Mouse (Mus musculus): ENCODE data around the gene Ptprcap. TPM values are rescaled to one million over a fixed set of nuclear protein-coding genes. Genes with fewer than 3 reads are reported as not detected.

The Ptprcap gene
- total and polyA plus RNA-seq, 3 experiments = 67.9 to 75.7 TPM; not detected in 1

GRCm38 (mm10) chr19:4144550-4145498 is 8.6 kb upstream of the Ptprcap start:
- Histone ChIP-seq H3K27me3 (ENCODE audit: control insufficient read depth in 1 of 2, insufficient read depth in 2 of 2, low read length in 2 of 2) (no peaks in the 10 kb centered on the region; a peak in 1 of 4 replicates), H3K4me3 (ENCODE audit: control insufficient read depth in 1 of 2, insufficient read depth in 1 of 2, low read depth in 2 of 2, low read length in 2 of 2) (no peak overlapping the region), H3K9ac (ENCODE audit: control insufficient read depth, low read depth, low read length, poor library complexity, severe bottlenecking) (no peak overlapping the region), H3K79me2 (ENCODE audit: control insufficient read depth, insufficient read depth, low read length, poor library complexity) (peaks cover 8% of the 10 kb centered on the region), H3K27ac (ENCODE audit: control insufficient read depth, low read depth, low read length) (no peak overlapping the region), H3K4me1 (ENCODE audit: control insufficient read depth in 1 of 2, insufficient read depth in 2 of 2, low read length in 2 of 2) (peaks cover 5 to 13% of the 10 kb centered on the region in 2 experiments; a peak in 3 of 4 replicates), H3K36me3 (ENCODE audit: control insufficient read depth in 1 of 2, insufficient read depth in 2 of 2, low read length in 2 of 2) (peaks cover 0 to 3% of the 10 kb centered on the region in 2 experiments; a peak in 1 of 4 replicates), H3K9me3 (replicated peaks; ENCODE audit: insufficient read depth, low read length) (no peaks in the 10 kb centered on the region)
- TF ChIP-seq GABPA (IDR thresholded peaks at IDR 0.05; ENCODE audit: low read depth, low read length) (no peak), GATA1 (IDR thresholded peaks at IDR 0.05; ENCODE audit: low read depth, low read length) (no peak), CHD2 (IDR thresholded peaks at IDR 0.05; ENCODE audit: low read length) (no peak), SIN3A (IDR thresholded peaks at IDR 0.05; ENCODE audit: low read length) (no peak), KAT2A (conservative IDR thresholded peaks at IDR 0.05; ENCODE audit: low read depth, low read length) (no peak), ZMIZ1 (IDR thresholded peaks at IDR 0.05; ENCODE audit: low read depth, low read length) (no peak), NRF1 (IDR thresholded peaks at IDR 0.05; ENCODE audit: insufficient read depth, low read depth, low read length, poor library complexity, severe bottlenecking) (no peak), MAFK (IDR thresholded peaks at IDR 0.05; ENCODE audit: borderline replicate concordance, low read depth, low read length) (no peak), RCOR1 (IDR thresholded peaks at IDR 0.05; ENCODE audit: low read depth, low read length) (no peak), POLR2A (IDR thresholded peaks at IDR 0.05; ENCODE audit: control insufficient read depth in 1 of 2, insufficient read depth in 1 of 2, low read depth in 1 of 2, low read length in 2 of 2, poor library complexity in 1 of 2) (no peak), MXI1 (IDR thresholded peaks at IDR 0.05; ENCODE audit: low read depth, low read length) (no peak), BHLHE40 (IDR thresholded peaks at IDR 0.05; ENCODE audit: borderline replicate concordance, low read depth, low read length) (no peak), MAX (IDR thresholded peaks at IDR 0.05; ENCODE audit: low read length) (no peak), MYC (IDR thresholded peaks at IDR 0.05; ENCODE audit: low read depth, low read length) (no peak)
- no peak for DNase-seq (ENCODE audit: low read depth, low spot score)

- Histone ChIP-seq H3K27ac (ENCODE audit: control insufficient read depth, low read depth, low read length) (no peak overlapping the region), H3K4me3 (ENCODE audit: control insufficient read depth in 1 of 2, insufficient read depth in 1 of 2, low read depth in 2 of 2, low read length in 2 of 2) (no peak overlapping the region), H3K27me3 (ENCODE audit: control insufficient read depth in 1 of 2, insufficient read depth in 2 of 2, low read length in 2 of 2) (no peaks in the 10 kb centered on the region), H3K9me3 (replicated peaks; ENCODE audit: insufficient read depth, low read length) (no peaks in the 10 kb centered on the region), H3K9ac (ENCODE audit: control insufficient read depth, low read depth, low read length, poor library complexity, severe bottlenecking) (no peak overlapping the region), H3K36me3 (ENCODE audit: control insufficient read depth in 1 of 2, insufficient read depth in 2 of 2, low read length in 2 of 2) (peaks cover 0 to 3% of the 10 kb centered on the region in 2 experiments; a peak in 1 of 4 replicates), H3K79me2 (ENCODE audit: control insufficient read depth, insufficient read depth, low read length, poor library complexity) (peaks cover 9% of the 10 kb centered on the region), H3K4me1 (ENCODE audit: control insufficient read depth in 1 of 2, insufficient read depth in 2 of 2, low read length in 2 of 2) (peaks cover 5 to 14% of the 10 kb centered on the region in 2 experiments; a peak in 3 of 4 replicates)
- TF ChIP-seq RCOR1 (IDR thresholded peaks at IDR 0.05; ENCODE audit: low read depth, low read length) (no peak), BHLHE40 (IDR thresholded peaks at IDR 0.05; ENCODE audit: borderline replicate concordance, low read depth, low read length) (no peak), E2F4 (IDR thresholded peaks at IDR 0.05; ENCODE audit: borderline replicate concordance, low read depth, low read length) (no peak), GATA1 (IDR thresholded peaks at IDR 0.05; ENCODE audit: low read depth, low read length) (no peak), NRF1 (IDR thresholded peaks at IDR 0.05; ENCODE audit: insufficient read depth, low read depth, low read length, poor library complexity, severe bottlenecking) (no peak), TBP (IDR thresholded peaks at IDR 0.05; ENCODE audit: low read depth, low read length) (no peak), MAFK (IDR thresholded peaks at IDR 0.05; ENCODE audit: borderline replicate concordance, low read depth, low read length) (no peak), USF2 (IDR thresholded peaks at IDR 0.05; ENCODE audit: borderline replicate concordance in 1 of 2, insufficient read depth in 1 of 2, low read depth in 1 of 2, low read length in 2 of 2) (no peak), MEF2A (IDR thresholded peaks at IDR 0.05; ENCODE audit: extremely low read depth, insufficient replicate concordance, low read depth, low read length, poor library complexity, severe bottlenecking) (no peak), KAT2A (conservative IDR thresholded peaks at IDR 0.05; ENCODE audit: low read depth, low read length) (no peak), ZKSCAN1 (IDR thresholded peaks at IDR 0.05; ENCODE audit: low read depth, low read length) (no peak), TAL1 (IDR thresholded peaks at IDR 0.05; ENCODE audit: low read length) (no peak), CHD1 (IDR thresholded peaks at IDR 0.05; ENCODE audit: low read depth, low read length) (no peak), ZMIZ1 (IDR thresholded peaks at IDR 0.05; ENCODE audit: low read depth, low read length) (no peak), MYB (IDR thresholded peaks at IDR 0.05; ENCODE audit: low read depth, low read length) (no peak), POLR2AphosphoS5 (IDR thresholded peaks at IDR 0.05; ENCODE audit: borderline replicate concordance, low read depth, low read length) (no peak), POLR2AphosphoS2 (IDR thresholded peaks at IDR 0.05; ENCODE audit: low read length) (no peak), UBTF (IDR thresholded peaks at IDR 0.05; ENCODE audit: borderline replicate concordance, insufficient read depth, low read depth, low read length) (no peak), MAX (IDR thresholded peaks at IDR 0.05; ENCODE audit: low read length) (no peak)
- no peak for DNase-seq (ENCODE audit: low read depth, low spot score)
These were observed 7.5 kb upstream of the Ptprcap start for GRCm38 (mm10) chr19:4145936-4146335.

Data from MEL (cell line).